Mouse (Mus musculus): ENCODE data around the gene Gm45062.

The Gm45062 gene

GRCm38 (mm10) chr6:8631986-8632632, 372.9 kb downstream of the Gm45062 start:
- DNase-seq: peak; percentile 24

DNA sequence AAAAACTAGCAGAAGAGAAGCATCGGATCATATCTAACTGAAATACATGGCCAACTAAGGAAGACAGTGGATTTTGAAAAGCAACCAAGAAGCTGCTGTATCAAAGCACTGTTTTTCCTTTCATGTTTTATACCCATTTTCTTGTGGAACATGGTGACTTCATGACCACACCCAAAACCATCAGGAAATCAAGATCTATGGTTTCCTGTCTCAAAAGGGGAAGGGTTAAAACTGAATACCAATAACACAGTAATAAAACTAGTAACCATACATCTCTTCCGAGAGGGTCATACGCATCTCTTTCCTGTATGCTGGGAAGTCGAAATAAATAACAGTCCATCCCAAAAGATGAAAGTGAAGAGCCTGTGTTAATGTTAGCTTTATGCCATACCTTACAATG, 373.5 kb downstream of the Gm45062 start:
- peak; percentile 30 for DNase-seq

DNA sequence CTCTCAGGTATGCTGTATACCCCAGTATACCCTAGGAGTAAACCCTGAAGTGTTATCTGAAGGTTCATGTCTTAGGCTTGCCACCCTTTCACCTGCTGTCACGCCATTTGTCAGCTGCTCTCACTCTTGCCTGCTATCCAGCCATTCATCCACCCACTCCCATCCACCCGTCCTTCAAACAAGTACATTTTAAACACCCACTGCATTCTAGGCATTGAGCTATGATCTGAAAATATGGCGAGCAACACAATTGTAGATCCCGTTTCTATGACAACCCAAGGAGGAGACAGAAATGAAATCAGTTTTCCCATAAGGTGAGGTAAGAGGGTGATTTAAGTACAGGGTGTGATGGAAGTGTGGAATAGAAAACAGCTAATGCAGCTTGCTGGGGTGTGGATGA, 378.9 kb downstream of the Gm45062 start:
- DNase-seq: peak; percentile 64

DNA sequence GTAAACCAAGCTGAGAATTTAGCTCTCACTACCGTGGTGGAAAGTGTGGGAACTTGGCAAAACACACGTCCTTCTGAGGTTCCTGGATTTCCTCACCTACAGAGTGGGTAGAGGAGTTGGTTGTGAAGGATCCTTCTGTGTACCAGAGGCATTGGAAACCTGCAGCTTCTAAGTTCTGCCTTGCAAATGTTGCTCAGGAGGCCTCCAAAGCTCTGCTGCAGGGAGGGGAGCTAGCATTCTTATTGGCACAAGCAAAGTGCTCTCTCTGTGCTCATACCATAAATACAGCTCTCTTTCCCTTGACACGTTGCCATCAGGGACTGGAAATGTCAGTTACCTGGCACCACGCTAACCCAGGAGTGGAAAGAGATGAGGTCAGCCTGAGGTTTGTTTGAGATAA, 379.6 kb downstream of the Gm45062 start:
- peak; percentile 61 for DNase-seq

DNA sequence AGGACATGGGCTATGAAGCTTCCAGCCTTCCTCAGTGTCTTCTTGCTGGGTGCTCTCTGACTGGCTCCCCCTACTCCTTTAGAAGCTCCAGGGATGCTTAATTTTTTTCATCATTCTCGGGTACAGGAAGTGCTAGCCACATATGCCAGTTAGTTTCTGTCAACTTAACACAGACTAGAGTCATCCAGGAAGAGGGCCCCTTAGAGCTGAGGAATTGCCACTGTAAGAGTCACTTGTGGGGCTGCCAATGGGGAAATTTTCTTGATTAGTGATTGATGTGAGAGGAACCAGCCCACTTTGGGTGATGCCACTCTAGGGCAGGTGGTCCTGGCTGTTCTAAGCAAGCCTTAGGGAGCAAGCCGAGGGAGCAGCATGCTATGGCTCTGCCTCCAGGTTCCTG, 380.3 kb downstream of the Gm45062 start:
- peak; percentile 65 for DNase-seq

- no peak for DNase-seq
These were observed 381.6 kb downstream of the Gm45062 start for GRCm38 (mm10) chr6:8640863-8641262.

GRCm38 (mm10) chr6:8644703-8645102, 385.5 kb downstream of the Gm45062 start:
- DNase-seq: peak; percentile 75

GRCm38 (mm10) chr6:8645708-8646107, 386.5 kb downstream of the Gm45062 start:
- DNase-seq: peak; percentile 53

Data from heart, adult 11 months (tissue).